Mouse (Mus musculus) intestine, embryonic 15.5 days (tissue): ENCODE measurements around the gene Ngp. TPM values are rescaled to one million over a fixed set of nuclear protein-coding genes. Genes with fewer than 3 reads are reported as not detected.
"Not testable (repeated sequence)": the region's sequence is repeated elsewhere in the genome, so short reads cannot be mapped to it uniquely, and the experiment has no call there.

ENCODE experiments used
- ATAC-seq: fragments of 200-750 bp; cut with Nextera tagmentation; 2 replicates; pipeline ENCODE4 v1.8.0; 2017; ENCODE audit warnings: moderate TSS enrichment, moderate library complexity
- H3K27ac ChIP-seq: fragments of 300-500 bp; sonication (generic); 2 replicates; pipeline ENCODE4 v1.5.1; 2015; ENCODE audit warnings: mild to moderate bottlenecking, inconsistent platforms
- H3K27me3 ChIP-seq: fragments of 300-500 bp; sonication (generic); replicated peaks from 2 replicates; pipeline ENCODE4 v1.6.1; 2015; ENCODE audit warnings: inconsistent platforms
- H3K36me3 ChIP-seq: fragments of 300-500 bp; sonication (generic); 2 replicates; pipeline ENCODE4 v1.6.1; 2015; ENCODE audit warnings: inconsistent platforms
- H3K4me1 ChIP-seq: fragments of 300-500 bp; sonication (generic); replicated peaks from 2 replicates; pipeline ENCODE4 v1.6.1; 2015; ENCODE audit warnings: inconsistent platforms
- H3K4me2 ChIP-seq: fragments of 300-500 bp; sonication (generic); replicated peaks from 2 replicates; pipeline ENCODE4 v1.6.1; 2015; ENCODE audit warnings: mild to moderate bottlenecking, inconsistent platforms
- H3K4me3 ChIP-seq: fragments of 300-500 bp; sonication (generic); replicated peaks from 2 replicates; pipeline ENCODE4 v1.5.1; 2015; ENCODE audit warnings: inconsistent platforms
- H3K9ac ChIP-seq: fragments of 300-500 bp; sonication (generic); 2 replicates; pipeline ENCODE4 v1.6.1; 2015; ENCODE audit warnings: inconsistent platforms
- H3K9me3 ChIP-seq: fragments of 300-500 bp; sonication (generic); 2 replicates; pipeline ENCODE4 v1.6.1; 2016; ENCODE audit warnings: inconsistent platforms
- WGBS: fragments of 180-500 bp; shearing (Covaris S2); methylation state at CpG from one replicate; pipeline ENCODE4 v1.1.7; 2015; 5-methylcytosine and 5-hydroxymethylcytosine counted together
- polyA plus RNA-seq: library from polyadenylated mRNA; unstranded; fragments of >200 nt; fragmentation: Nextera tagmentation; extraction: Ambion mirVana; gene quantifications from 2 replicates; pipeline ENCODE4 v1.2.1, GENCODE M21; 2015

Gene Ngp
- polyA plus RNA-seq: 5.3 and 10.7 TPM in 2 replicates

GRCm38 (mm10) chr9:110419511-110420112 is at the start of gene Ngp:
Gene Ngp (plus strand): TSS chr9:110419747.
- ATAC-seq: no peak
- Histone ChIP-seq H3K9ac (no peak within 1 kb of the TSS), H3K4me2 (no peak within 1 kb of the TSS), H3K27me3 (no peaks in the 10 kb centered on the region), H3K27ac (no peak within 1 kb of the TSS), H3K9me3 (no peaks in the 10 kb centered on the region), H3K4me1 (no peaks in the 10 kb centered on the region), H3K36me3 (no peaks in the 10 kb centered on the region), H3K4me3 (no peak within 1 kb of the TSS)
- WGBS: 87% methylated on average over 12 of the region's 12 CpGs

GRCm38 (mm10) chr9:110369860-110370259 is 49.7 kb upstream of the Ngp start:
- ATAC-seq: no peak
- 89% methylated on average over 3 of the region's 3 CpGs for WGBS
- Histone ChIP-seq H3K27me3 (no peaks in the 10 kb centered on the region), H3K36me3 (0 out of 2 replicates have a peak, but pooled peaks cover 3% of the 10 kb centered on the region), H3K4me2 (no peak overlapping the region), H3K9ac (no peak overlapping the region), H3K9me3 (no peaks in the 10 kb centered on the region), H3K4me1 (no peaks in the 10 kb centered on the region), H3K4me3 (no peak overlapping the region), H3K27ac (no peak overlapping the region)

- Histone ChIP-seq H3K4me3 (no peak overlapping the region), H3K27me3 (no peaks in the 10 kb centered on the region), H3K27ac (no peak overlapping the region), H3K9ac (no peak overlapping the region), H3K9me3 (no peaks in the 10 kb centered on the region), H3K36me3 (peaks cover 15% of the 10 kb centered on the region; the same call in 1 of the 2 replicates), H3K4me1 (no peaks in the 10 kb centered on the region), H3K4me2 (no peak overlapping the region)
- ATAC-seq: no peak
- 91% methylated on average over 13 of the region's 13 CpGs for WGBS
Observed at GRCm38 (mm10) chr9:110373871-110374270, 45.7 kb upstream of the Ngp start.

- no peak overlapping the region for H3K4me2 ChIP-seq
- H3K27ac ChIP-seq: no peak overlapping the region
- WGBS: 88% methylated on average over 3 of the region's 3 CpGs
- H3K27me3 ChIP-seq: no peaks in the 10 kb centered on the region
- H3K4me1 ChIP-seq: no peaks in the 10 kb centered on the region
- ATAC-seq: no peak
- H3K4me3 ChIP-seq: no peak overlapping the region
- H3K9me3 ChIP-seq: no peaks in the 10 kb centered on the region
- peaks cover 15% of the 10 kb centered on the region; the same call in 1 of the 2 replicates for H3K36me3 ChIP-seq
- H3K9ac ChIP-seq: no peak overlapping the region
Observed at GRCm38 (mm10) chr9:110375668-110376067, 43.9 kb upstream of the Ngp start.

- not testable (repeated sequence) for H3K4me3 ChIP-seq, H3K9ac ChIP-seq, H3K9me3 ChIP-seq, H3K4me1 ChIP-seq, H3K4me2 ChIP-seq, ATAC-seq, H3K27ac ChIP-seq, H3K27me3 ChIP-seq
- H3K36me3 ChIP-seq: peaks cover 15% of the 10 kb centered on the region
- 86% methylated on average over 14 of the region's 15 CpGs for WGBS
Observed at GRCm38 (mm10) chr9:110377655-110378054, 41.9 kb upstream of the Ngp start.

- H3K36me3 ChIP-seq: peaks cover 18% of the 10 kb centered on the region
- H3K27me3 ChIP-seq: no peaks in the 10 kb centered on the region
- no peak for ATAC-seq
- no peak overlapping the region for H3K4me3 ChIP-seq
- no peak overlapping the region for H3K4me2 ChIP-seq
- no peaks in the 10 kb centered on the region for H3K9me3 ChIP-seq
- H3K4me1 ChIP-seq: no peaks in the 10 kb centered on the region
- H3K9ac ChIP-seq: no peak overlapping the region
- H3K27ac ChIP-seq: no peak overlapping the region
- WGBS: 97% methylated on average over 8 of the region's 8 CpGs
Observed at GRCm38 (mm10) chr9:110379361-110379760, 40.2 kb upstream of the Ngp start.

GRCm38 (mm10) chr9:110380662-110381061 is 38.9 kb upstream of the Ngp start:
- Histone ChIP-seq H3K27ac (no peak overlapping the region), H3K36me3 (peaks cover 21% of the 10 kb centered on the region), H3K4me1 (no peaks in the 10 kb centered on the region), H3K4me3 (no peak overlapping the region), H3K27me3 (no peaks in the 10 kb centered on the region), H3K4me2 (peak overlapping the region; percentile 17; the same call in 1 of the 2 replicates), H3K9ac (0 out of 2 replicates have a peak overlapping the region, but pooled peaks have one; percentile 13), H3K9me3 (no peaks in the 10 kb centered on the region)
- ATAC-seq: peak; percentile 59
- 38% methylated on average over 21 of the region's 21 CpGs for WGBS

- Histone ChIP-seq H3K4me1 (no peaks in the 10 kb centered on the region), H3K27me3 (no peaks in the 10 kb centered on the region), H3K4me3 (no peak overlapping the region), H3K36me3 (peaks cover 28% of the 10 kb centered on the region), H3K27ac (no peak overlapping the region), H3K9ac (no peak overlapping the region), H3K9me3 (no peaks in the 10 kb centered on the region), H3K4me2 (no peak overlapping the region)
- WGBS: 84% methylated on average over 12 of the region's 12 CpGs
- 0 out of 2 replicates have a peak, but pooled peaks have one; percentile 6 for ATAC-seq
Observed at GRCm38 (mm10) chr9:110381292-110381691, 38.3 kb upstream of the Ngp start.

GRCm38 (mm10) chr9:110384369-110384929 is 35.1 kb upstream of the Ngp start:
- Histone ChIP-seq H3K4me2 (no peak overlapping the region), H3K36me3 (peaks cover 43% of the 10 kb centered on the region), H3K27me3 (no peaks in the 10 kb centered on the region), H3K4me3 (no peak overlapping the region), H3K9ac (no peak overlapping the region), H3K9me3 (no peaks in the 10 kb centered on the region), H3K27ac (no peak overlapping the region), H3K4me1 (no peaks in the 10 kb centered on the region)
- 90% methylated on average over 7 of the region's 7 CpGs for WGBS
- ATAC-seq: no peak

GRCm38 (mm10) chr9:110388011-110388410 is 31.5 kb upstream of the Ngp start:
- ATAC-seq: no peak
- H3K27me3 ChIP-seq: no peaks in the 10 kb centered on the region
- 90% methylated on average over 7 of the region's 7 CpGs for WGBS
- H3K9ac ChIP-seq: no peak overlapping the region
- no peaks in the 10 kb centered on the region for H3K4me1 ChIP-seq
- H3K4me2 ChIP-seq: no peak overlapping the region
- H3K9me3 ChIP-seq: no peaks in the 10 kb centered on the region
- no peak overlapping the region for H3K27ac ChIP-seq
- H3K4me3 ChIP-seq: no peak overlapping the region
- H3K36me3 ChIP-seq: peaks cover 69% of the 10 kb centered on the region

- H3K36me3 ChIP-seq: peaks cover 63% of the 10 kb centered on the region
- H3K9me3 ChIP-seq: no peaks in the 10 kb centered on the region
- H3K27me3 ChIP-seq: no peaks in the 10 kb centered on the region
- 92% methylated on average over 3 of the region's 3 CpGs for WGBS
- H3K4me3 ChIP-seq: no peak overlapping the region
- no peaks in the 10 kb centered on the region for H3K4me1 ChIP-seq
- no peak overlapping the region for H3K4me2 ChIP-seq
- no peak overlapping the region for H3K27ac ChIP-seq
- H3K9ac ChIP-seq: no peak overlapping the region
- ATAC-seq: no peak
Observed at GRCm38 (mm10) chr9:110390843-110391242, 28.7 kb upstream of the Ngp start.

GRCm38 (mm10) chr9:110393295-110393694 is 26.3 kb upstream of the Ngp start:
- Histone ChIP-seq H3K9me3 (no peaks in the 10 kb centered on the region), H3K4me1 (no peaks in the 10 kb centered on the region), H3K36me3 (peaks cover 49% of the 10 kb centered on the region), H3K4me3 (no peak overlapping the region), H3K4me2 (no peak overlapping the region), H3K27me3 (no peaks in the 10 kb centered on the region), H3K27ac (no peak overlapping the region), H3K9ac (no peak overlapping the region)
- ATAC-seq: no peak
- 93% methylated on average over 4 of the region's 4 CpGs for WGBS

GRCm38 (mm10) chr9:110400650-110401049 is 18.9 kb upstream of the Ngp start:
- Histone ChIP-seq H3K4me1 (no peaks in the 10 kb centered on the region), H3K27ac (no peak overlapping the region), H3K4me2 (no peak overlapping the region), H3K27me3 (no peaks in the 10 kb centered on the region), H3K9ac (no peak overlapping the region), H3K9me3 (no peaks in the 10 kb centered on the region), H3K36me3 (peaks cover 8% of the 10 kb centered on the region; the same call in 1 of the 2 replicates), H3K4me3 (no peak overlapping the region)
- WGBS: 61% methylated on average over 5 of the region's 5 CpGs
- peak; percentile 60 for ATAC-seq
